Mouse (Mus musculus) right cerebral cortex, adult 2 months (tissue): ENCODE measurements around the gene Ccdc33.

Experiments used
- DNase-seq, 2 experiments: peaks; one replicate each; pipeline ENCODE4 v3.0.0; 2021 to 2022; ENCODE audit warnings: low spot score in 2 of 2

Gene Ccdc33

DNA sequence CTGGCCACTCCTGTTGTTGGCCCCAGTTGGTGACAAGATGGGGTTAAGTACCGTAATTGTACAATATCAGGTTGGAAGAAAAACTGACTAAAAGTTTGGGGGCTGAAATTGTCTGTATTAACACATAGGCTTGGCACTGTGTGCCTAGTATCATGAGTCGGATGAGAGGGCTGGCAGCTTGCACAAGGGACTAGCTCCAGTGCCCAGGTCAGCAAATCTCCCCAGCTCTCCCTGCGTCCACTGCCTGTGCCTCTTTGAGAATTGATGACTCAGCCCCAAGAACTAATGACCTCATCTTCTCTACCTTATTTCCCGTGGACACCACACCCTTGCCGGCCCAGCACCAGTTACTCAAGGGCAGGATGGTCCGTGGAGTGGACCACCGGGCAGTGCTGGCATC is 68.8 kb downstream of the Ccdc33 start:
- no peak for DNase-seq

GRCm38 (mm10) chr9:58049186-58049585 is 69.4 kb downstream of the Ccdc33 start:
- DNase-seq = peak in 1 of 2 experiments; percentile 40

GRCm38 (mm10) chr9:58048621-58049020 is 70.0 kb downstream of the Ccdc33 start:
- DNase-seq = peak in 1 of 2 experiments; percentile 15

GRCm38 (mm10) chr9:58047061-58047460 is 71.6 kb downstream of the Ccdc33 start:
- DNase-seq = no peak

DNA sequence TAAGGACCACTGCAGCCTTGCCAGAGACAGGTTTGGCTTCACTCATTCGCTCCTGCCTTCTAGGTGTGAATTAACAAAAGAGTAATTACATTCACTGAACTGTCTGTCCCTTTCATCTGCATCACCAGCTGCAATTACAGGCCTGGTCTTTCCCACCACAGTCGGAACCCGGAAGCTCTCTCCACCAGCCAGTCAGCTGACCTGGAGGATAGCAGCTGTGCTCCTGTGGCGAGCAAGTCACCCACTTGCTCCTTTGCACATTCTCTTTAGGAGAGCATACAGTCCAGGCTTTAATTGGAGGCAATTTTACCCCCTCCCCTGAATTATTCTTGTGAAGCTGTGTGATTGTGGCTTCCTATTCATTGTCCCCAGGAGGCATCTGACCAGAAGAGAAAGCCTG is 73.0 kb downstream of the Ccdc33 start:
- DNase-seq = no peak

GRCm38 (mm10) chr9:58044828-58045227 is 73.8 kb downstream of the Ccdc33 start:
- no peak for DNase-seq

GRCm38 (mm10) chr9:58043496-58044017 is 75.1 kb downstream of the Ccdc33 start:
- no peak for DNase-seq

DNA sequence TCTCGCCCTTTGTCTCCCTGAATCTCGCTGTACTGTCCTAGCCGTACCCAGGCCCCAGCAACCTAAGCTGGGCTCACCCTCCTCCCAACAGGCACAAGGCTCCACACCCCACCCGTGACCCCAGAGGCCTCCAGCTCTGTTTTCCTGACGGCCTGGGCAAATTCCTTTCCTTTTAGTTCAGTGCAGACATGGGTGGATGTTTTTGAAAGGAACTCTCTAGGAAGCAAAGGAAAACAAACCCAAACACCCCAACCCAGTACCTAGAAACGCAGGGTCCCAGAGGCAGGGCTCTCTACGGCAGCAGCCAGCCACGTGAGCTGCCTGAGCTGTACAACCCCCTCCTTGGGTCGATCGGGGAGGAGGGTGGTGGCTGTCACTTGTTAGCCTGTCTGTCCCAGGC is 76.2 kb downstream of the Ccdc33 start:
- no peak for DNase-seq

- no peak for DNase-seq
Observed at GRCm38 (mm10) chr9:58040977-58041376, 77.6 kb downstream of the Ccdc33 start.

GRCm38 (mm10) chr9:58038500-58039168 is 80.0 kb downstream of the Ccdc33 start:
- peak; percentile 77 to 83 for DNase-seq

GRCm38 (mm10) chr9:58036961-58037360 is 81.7 kb downstream of the Ccdc33 start:
- DNase-seq = no peak

- DNase-seq = no peak
Observed at GRCm38 (mm10) chr9:58035951-58036698, 82.5 kb downstream of the Ccdc33 start.

DNA sequence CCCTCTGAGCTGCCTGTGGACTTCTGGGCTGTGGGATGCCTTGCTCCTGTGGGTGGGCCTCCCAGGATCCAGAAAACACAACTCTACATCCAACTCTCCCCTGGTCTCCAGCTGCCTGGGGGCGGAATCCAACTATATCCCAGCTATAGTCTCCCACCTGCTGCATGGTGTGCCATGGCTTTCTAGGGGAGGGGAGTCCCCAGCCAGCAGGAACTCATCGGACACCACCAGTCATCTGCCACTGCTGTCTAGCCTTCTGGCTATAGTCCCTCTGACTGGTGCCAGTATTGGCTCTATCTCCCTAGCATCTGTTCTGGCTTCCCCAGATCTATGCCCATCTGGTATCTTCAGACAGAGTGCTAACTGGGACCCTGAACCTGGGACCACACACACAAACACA is 83.1 kb downstream of the Ccdc33 start:
- peak; percentile 57 to 59 for DNase-seq

DNA sequence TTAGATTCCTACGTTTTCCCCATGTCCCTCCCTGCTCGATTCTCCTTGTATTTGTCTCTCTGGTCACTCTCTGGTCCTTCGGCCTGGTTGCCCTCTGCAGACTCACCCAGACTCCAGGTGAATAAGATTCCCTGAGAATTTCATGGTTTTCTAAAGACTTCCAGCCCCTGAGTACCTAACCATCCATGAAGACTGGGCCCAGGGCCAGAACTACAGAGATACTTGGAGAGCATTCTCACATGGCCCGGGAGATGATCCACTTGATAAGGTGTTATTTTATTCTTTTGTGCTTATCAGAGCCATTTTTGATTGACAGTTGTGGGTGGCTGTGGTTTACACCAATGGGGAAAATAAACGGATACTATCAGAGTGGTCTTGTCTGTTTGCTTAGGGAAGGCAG is 86.7 kb downstream of the Ccdc33 start:
- no peak for DNase-seq

DNA sequence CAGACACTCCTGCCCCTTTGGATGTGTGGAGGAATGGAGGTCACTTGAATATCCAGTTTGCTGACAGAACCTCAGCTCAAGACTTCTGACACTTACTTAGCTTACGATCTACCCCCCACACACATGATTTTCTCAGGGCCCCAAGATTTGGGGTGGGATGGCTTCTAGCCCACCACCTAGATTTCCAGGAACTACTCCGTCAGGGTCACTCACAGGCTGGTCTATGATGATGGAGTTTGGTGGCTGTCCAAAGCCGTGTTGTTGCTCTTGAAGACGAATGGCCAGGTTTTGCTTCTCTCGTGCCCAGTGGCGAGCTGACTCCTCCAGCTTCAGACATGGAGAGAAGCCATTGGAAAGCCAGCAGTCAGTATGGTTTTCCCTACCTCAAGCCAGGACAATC is 89.0 kb downstream of the Ccdc33 start:
- no peak for DNase-seq

DNA sequence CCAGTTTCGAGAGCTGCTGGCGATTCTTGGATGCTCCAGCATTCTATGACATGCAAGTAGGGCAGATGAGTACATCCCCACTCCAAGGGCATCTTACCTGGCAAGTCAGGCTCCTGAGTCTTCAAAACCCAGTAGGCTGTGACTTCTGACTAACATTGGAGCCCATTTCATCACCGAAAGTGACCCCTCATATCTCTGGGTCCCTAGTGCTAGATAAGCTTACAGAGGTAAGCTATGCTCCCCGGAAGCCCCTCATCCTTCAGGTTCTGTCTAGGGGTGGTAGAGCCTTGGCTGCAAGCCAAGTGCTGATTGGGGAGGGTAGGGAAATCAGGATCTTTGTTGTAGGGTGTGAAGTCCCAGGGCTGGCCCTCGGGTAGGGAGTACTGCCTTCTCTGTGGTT is 89.8 kb downstream of the Ccdc33 start:
- DNase-seq = no peak

- no peak for DNase-seq
Observed at GRCm38 (mm10) chr9:58027426-58028180, 91.0 kb downstream of the Ccdc33 start.

DNA sequence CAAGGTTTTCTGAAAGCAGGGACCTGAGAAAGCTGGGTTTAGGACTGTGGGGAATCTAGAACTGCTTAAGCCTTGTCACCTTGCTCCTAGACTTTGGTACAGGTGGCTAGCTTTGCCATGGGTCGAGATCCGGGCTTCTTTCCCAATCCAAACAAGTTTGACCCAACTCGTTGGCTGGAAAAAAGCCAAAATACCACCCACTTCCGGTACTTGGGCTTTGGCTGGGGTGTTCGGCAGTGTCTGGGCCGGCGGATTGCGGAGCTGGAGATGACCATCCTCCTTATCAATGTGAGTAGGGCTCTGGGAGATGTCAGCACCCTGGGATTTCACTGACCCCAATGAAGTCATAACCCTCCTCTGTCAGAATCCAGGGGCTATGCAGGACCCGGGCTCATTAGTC is 92.6 kb downstream of the Ccdc33 start:
- DNase-seq = no peak

DNA sequence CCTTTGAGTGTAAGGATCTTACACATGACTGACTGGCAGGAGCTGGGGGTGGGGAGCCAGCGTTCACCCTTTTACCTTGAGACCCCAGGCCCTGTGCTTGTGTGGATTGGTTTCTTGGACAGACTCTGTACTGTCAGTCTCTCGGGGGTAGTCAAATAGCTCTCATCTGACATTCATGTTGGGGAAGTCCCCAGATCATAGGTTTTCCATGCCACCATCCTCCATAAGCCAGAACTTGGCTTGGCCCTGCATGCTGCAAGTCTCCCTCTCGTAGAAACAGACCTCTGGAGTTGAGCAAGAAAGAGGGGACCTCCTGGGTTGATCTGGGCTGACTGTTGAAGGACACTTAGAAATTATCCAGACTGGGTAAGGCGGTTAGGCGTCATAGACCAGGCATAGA is 100.2 kb downstream of the Ccdc33 start:
- no peak for DNase-seq

DNA sequence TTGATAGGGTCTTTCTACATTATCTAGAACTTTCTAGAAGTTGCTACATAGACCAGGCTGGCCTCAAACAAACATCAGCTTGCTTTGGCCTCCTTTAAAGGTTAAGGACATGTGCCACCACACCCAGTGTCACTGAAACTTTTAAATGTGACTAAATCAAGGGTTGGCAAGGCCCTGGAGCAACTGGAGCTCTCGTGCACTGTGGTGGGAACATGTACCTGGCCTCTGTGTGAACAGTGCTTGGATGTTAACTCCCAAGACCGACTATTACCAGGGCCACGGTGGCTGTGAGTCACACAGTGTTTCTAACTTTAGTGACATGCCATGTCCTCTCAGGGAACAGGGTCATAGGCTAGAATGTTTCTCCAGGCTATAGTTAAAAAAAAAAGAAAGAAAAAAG is 101.7 kb downstream of the Ccdc33 start:
- DNase-seq = no peak

DNA sequence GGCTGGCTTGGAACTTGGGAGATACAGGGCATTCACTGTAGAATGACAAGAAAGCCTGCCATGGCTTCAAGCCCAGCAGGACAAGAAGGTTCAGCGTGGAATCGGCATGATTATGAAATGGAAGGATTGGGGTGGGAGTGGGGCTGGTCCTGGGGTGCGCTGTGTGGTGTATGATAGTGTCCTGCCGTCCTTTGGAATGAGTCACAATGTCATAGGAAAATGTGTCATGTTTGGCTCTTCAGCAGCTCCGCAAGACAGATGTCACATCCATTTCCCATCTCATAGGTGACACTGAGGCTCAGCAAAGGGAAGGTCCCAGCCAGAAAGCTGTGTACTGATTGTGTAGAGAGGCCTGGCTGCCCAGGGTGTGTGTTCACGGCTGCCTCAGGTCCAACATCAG is 102.8 kb downstream of the Ccdc33 start:
- DNase-seq = no peak

DNA sequence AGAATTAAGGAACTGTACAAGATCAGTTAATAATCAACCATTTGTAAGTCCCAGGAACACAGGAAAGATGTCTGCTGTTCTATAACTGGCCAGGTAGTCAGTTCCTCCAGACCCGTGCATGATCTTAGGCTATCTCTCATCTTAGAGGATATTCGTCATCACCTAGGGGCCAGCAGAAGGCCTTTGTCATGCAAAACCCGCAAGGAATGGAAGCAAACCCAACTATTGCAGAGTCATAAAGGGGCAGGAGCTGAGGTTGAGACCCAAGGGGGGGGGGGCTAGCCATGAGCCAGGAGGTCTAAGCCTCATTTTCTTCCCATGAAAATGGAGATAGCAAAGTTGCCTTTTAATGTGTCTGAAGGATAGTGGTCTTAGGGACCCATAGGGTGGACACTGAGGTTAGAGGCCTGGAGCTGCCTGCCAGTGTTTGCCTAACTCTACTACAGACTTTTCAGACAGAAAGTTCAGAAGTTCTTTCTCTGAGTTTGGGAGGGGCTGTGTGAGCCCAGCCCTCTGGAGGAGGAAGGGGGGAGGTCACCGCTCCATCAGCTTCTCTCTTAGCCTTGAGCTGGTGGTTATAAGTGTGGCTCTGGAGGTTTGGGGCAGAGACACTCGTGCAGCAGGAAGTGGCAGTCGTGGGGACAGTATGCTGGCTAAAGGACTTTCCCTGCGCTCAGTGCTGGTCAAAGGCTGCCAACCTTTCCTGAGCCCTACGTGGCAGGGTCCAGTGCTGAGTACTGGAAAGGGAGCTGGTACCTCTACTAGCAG is 104.0 kb downstream of the Ccdc33 start:
- DNase-seq = no peak
